Mouse (Mus musculus) C2C12 (cell line): ENCODE measurements around the gene Myo6.

ENCODE experiments used
- CEBPB ChIP-seq: IDR thresholded peaks from one replicate; pipeline ENCODE4 v1.6.1; 2011; ENCODE audit warnings: low read depth, mild to moderate bottlenecking, control low read depth, moderate library complexity
- CTCF ChIP-seq: IDR thresholded peaks from one replicate; pipeline ENCODE4 v1.5.1; 2011; ENCODE audit not compliant: control insufficient read depth, insufficient read depth, insufficient read length

GRCm38 (mm10) chr9:80176696-80177478, 12.1 kb downstream of the Myo6 start:
- TF ChIP-seq CEBPB (no peak), CTCF (no peak)
